Mouse (Mus musculus): ENCODE results near the gene Ccl27a. TPM values are rescaled to one million over a fixed set of nuclear protein-coding genes. Genes with fewer than 3 reads are reported as not detected.
"Not testable (repeated sequence)": the region's sequence is repeated elsewhere in the genome, so short reads cannot be mapped to it uniquely, and the experiment has no call there.

The Ccl27a gene
- polyA plus RNA-seq, 1 experiment: 28.4 TPM

DNA sequence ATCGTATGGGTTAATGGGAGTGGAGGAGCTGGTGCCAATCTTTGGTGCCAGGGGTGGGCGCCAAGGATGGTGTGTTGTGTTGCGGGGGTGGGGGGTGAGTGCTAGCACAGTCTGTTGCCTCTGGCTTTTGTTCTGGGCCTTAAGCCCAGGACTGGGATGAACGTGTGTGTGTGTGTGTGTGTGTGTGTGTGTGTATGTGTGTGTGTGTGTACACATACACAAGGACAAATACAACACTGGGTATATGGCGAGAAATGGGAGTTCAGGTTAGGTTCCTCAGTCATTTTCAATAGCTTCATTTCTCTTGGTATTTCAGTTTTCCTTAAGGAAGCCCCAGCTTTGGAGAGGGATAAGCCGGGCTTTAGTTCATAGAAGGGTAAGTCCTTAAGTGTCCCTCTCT, 10.9 kb downstream of the Ccl27a start:
- H3K4me1 ChIP-seq (ENCODE audit: control insufficient read depth, insufficient read depth, low read length); H3K9me3 ChIP-seq (replicated peaks; ENCODE audit: control insufficient read depth, insufficient read depth, low read length, poor library complexity, severe bottlenecking); H3K27me3 ChIP-seq (ENCODE audit: control insufficient read depth, insufficient read depth, low read length, poor library complexity, severe bottlenecking); H3K36me3 ChIP-seq (ENCODE audit: control insufficient read depth, insufficient read depth, low read length, poor library complexity, severe bottlenecking); H3K4me3 ChIP-seq (ENCODE audit: low read depth, low read length); H3K9ac ChIP-seq (ENCODE audit: low read depth, poor library complexity, severe bottlenecking); H3K27ac ChIP-seq (ENCODE audit: insufficient read depth, low read length): not testable (repeated sequence)

DNA sequence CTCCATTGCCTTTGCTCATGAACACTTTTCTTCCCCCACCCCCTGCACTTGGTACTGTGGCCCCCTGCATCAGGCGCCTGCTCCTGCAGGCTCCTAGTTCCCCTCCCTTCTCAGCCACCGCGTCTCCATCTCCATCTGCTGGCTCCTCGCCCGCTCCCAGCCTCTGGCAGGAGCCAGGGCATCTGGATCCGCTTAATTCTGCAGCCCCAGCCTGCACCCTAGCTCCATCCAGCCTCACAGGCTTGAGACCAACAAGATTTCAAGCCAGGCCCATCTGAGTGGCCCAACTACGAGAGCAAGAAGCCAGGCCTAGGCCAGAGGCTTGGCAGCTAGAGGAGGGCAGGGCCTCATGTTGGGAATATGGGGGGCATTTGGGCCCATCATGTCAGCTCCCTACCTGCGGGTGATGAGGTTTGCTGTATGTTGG, 11.3 kb downstream of the Ccl27a start:
- 0 out of 2 replicates have a peak overlapping the region, but pooled peaks have one; percentile 1 for H3K4me3 ChIP-seq (ENCODE audit: low read depth, low read length)
- not testable (repeated sequence) for H3K9me3 ChIP-seq (replicated peaks; ENCODE audit: control insufficient read depth, insufficient read depth, low read length, poor library complexity, severe bottlenecking); H3K36me3 ChIP-seq (ENCODE audit: control insufficient read depth, insufficient read depth, low read length, poor library complexity, severe bottlenecking); H3K4me1 ChIP-seq (ENCODE audit: control insufficient read depth, insufficient read depth, low read length); H3K27me3 ChIP-seq (ENCODE audit: control insufficient read depth, insufficient read depth, low read length, poor library complexity, severe bottlenecking); H3K27ac ChIP-seq (ENCODE audit: insufficient read depth, low read length); H3K9ac ChIP-seq (ENCODE audit: low read depth, poor library complexity, severe bottlenecking)

GRCm38 (mm10) chr4:41762099-41762687, 11.9 kb downstream of the Ccl27a start:
- Histone ChIP-seq H3K9me3 (replicated peaks; ENCODE audit: control insufficient read depth, insufficient read depth, low read length, poor library complexity, severe bottlenecking) (no peaks in the 10 kb centered on the region), H3K4me1 (ENCODE audit: control insufficient read depth, insufficient read depth, low read length) (peaks cover 3% of the 10 kb centered on the region), H3K9ac (ENCODE audit: low read depth, poor library complexity, severe bottlenecking) (peak overlapping the region; percentile 18; the same call in 1 of the 2 replicates), H3K27ac (ENCODE audit: insufficient read depth, low read length) (no peak overlapping the region), H3K36me3 (ENCODE audit: control insufficient read depth, insufficient read depth, low read length, poor library complexity, severe bottlenecking) (peaks cover 8% of the 10 kb centered on the region), H3K27me3 (ENCODE audit: control insufficient read depth, insufficient read depth, low read length, poor library complexity, severe bottlenecking) (no peaks in the 10 kb centered on the region), H3K4me3 (ENCODE audit: low read depth, low read length) (0 out of 2 replicates have a peak overlapping the region, but pooled peaks have one; percentile 1)
- no peak for TF ChIP-seq EP300 (IDR thresholded peaks at IDR 0.05; ENCODE audit: insufficient read depth, low read depth, low read length)
- TF ChIP-seq POLR2A (IDR thresholded peaks at IDR 0.05; ENCODE audit: insufficient read depth, low read length): no peak
- no peak for TF ChIP-seq CTCF (IDR thresholded peaks at IDR 0.05; ENCODE audit: low read depth, low read length)

GRCm38 (mm10) chr4:41761680-41762079, 12.4 kb downstream of the Ccl27a start:
- Histone ChIP-seq H3K27me3 (ENCODE audit: control insufficient read depth, insufficient read depth, low read length, poor library complexity, severe bottlenecking) (no peaks in the 10 kb centered on the region), H3K36me3 (ENCODE audit: control insufficient read depth, insufficient read depth, low read length, poor library complexity, severe bottlenecking) (peaks cover 8% of the 10 kb centered on the region), H3K4me1 (ENCODE audit: control insufficient read depth, insufficient read depth, low read length) (peaks cover 3% of the 10 kb centered on the region), H3K27ac (ENCODE audit: insufficient read depth, low read length) (no peak overlapping the region), H3K9ac (ENCODE audit: low read depth, poor library complexity, severe bottlenecking) (0 out of 2 replicates have a peak overlapping the region, but pooled peaks have one; percentile 18), H3K9me3 (replicated peaks; ENCODE audit: control insufficient read depth, insufficient read depth, low read length, poor library complexity, severe bottlenecking) (no peaks in the 10 kb centered on the region), H3K4me3 (ENCODE audit: low read depth, low read length) (no peak overlapping the region)
- TF ChIP-seq CTCF (IDR thresholded peaks at IDR 0.05; ENCODE audit: low read depth, low read length) (no peak), POLR2A (IDR thresholded peaks at IDR 0.05; ENCODE audit: insufficient read depth, low read length) (no peak), EP300 (IDR thresholded peaks at IDR 0.05; ENCODE audit: insufficient read depth, low read depth, low read length) (no peak)

DNA sequence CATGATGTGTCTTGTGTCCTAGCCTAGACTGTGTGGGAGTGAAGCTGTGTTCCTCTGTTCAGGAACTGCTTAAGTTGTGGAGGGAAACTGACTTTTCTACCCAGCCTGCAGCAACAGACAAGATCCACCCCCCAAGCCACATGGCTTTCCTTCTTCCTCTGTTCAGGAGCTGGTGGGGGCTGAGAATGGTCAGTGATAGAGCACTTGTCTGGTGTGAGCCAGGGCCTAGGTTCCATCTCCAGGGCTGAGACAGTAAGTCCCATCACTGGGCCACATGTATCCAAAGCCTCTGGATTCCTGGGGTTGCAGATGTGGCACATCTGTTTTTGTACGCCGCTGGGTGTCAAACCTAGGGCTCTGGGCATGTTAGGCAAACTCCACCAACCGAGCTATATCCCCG, 13.1 kb downstream of the Ccl27a start:
- TF ChIP-seq POLR2A (IDR thresholded peaks at IDR 0.05; ENCODE audit: insufficient read depth, low read length) (no peak), CTCF (IDR thresholded peaks at IDR 0.05; ENCODE audit: low read depth, low read length) (no peak), EP300 (IDR thresholded peaks at IDR 0.05; ENCODE audit: insufficient read depth, low read depth, low read length) (no peak)
- no peak overlapping the region for H3K4me3 ChIP-seq (ENCODE audit: low read depth, low read length)
- H3K27ac ChIP-seq (ENCODE audit: insufficient read depth, low read length): no peak overlapping the region
- H3K9me3 ChIP-seq (replicated peaks; ENCODE audit: control insufficient read depth, insufficient read depth, low read length, poor library complexity, severe bottlenecking): no peaks in the 10 kb centered on the region
- no peak overlapping the region for H3K9ac ChIP-seq (ENCODE audit: low read depth, poor library complexity, severe bottlenecking)
- no peaks in the 10 kb centered on the region for H3K27me3 ChIP-seq (ENCODE audit: control insufficient read depth, insufficient read depth, low read length, poor library complexity, severe bottlenecking)
- peaks cover 8% of the 10 kb centered on the region for H3K36me3 ChIP-seq (ENCODE audit: control insufficient read depth, insufficient read depth, low read length, poor library complexity, severe bottlenecking)
- peaks cover 3% of the 10 kb centered on the region for H3K4me1 ChIP-seq (ENCODE audit: control insufficient read depth, insufficient read depth, low read length)

DNA sequence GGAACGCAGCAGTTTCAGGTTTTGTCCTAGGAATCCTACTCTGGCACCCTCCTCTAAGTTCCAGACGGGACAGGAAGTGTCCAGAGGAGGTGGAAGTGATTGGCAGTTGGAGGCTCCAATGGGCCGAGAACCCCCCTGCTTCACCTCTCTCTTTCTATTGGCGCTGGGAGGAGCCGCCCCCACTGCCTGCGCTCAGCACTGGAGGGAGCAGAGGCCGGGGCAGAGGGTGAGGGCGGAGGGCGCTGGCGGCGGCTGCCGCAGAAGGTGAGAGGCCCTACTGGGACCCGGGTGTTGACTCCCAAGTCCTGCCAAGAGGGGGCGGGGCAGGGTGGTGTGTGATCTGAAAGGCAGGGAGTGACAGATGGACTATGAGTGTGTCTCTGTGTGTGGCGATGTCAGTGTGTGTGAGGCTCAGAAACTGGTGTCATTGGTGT, 13.7 kb downstream of the Ccl27a start:
- H3K4me1 ChIP-seq (ENCODE audit: control insufficient read depth, insufficient read depth, low read length): peaks cover 3% of the 10 kb centered on the region
- H3K4me3 ChIP-seq (ENCODE audit: low read depth, low read length): peak overlapping the region; percentile 62
- peak overlapping the region; percentile 17; the same call in 1 of the 2 replicates for H3K9ac ChIP-seq (ENCODE audit: low read depth, poor library complexity, severe bottlenecking)
- peaks cover 8% of the 10 kb centered on the region for H3K36me3 ChIP-seq (ENCODE audit: control insufficient read depth, insufficient read depth, low read length, poor library complexity, severe bottlenecking)
- H3K9me3 ChIP-seq (replicated peaks; ENCODE audit: control insufficient read depth, insufficient read depth, low read length, poor library complexity, severe bottlenecking): no peaks in the 10 kb centered on the region
- TF ChIP-seq CTCF (IDR thresholded peaks at IDR 0.05; ENCODE audit: low read depth, low read length): peak; percentile 26
- TF ChIP-seq POLR2A (IDR thresholded peaks at IDR 0.05; ENCODE audit: insufficient read depth, low read length): no peak
- TF ChIP-seq EP300 (IDR thresholded peaks at IDR 0.05; ENCODE audit: insufficient read depth, low read depth, low read length): no peak
- H3K27ac ChIP-seq (ENCODE audit: insufficient read depth, low read length): no peak overlapping the region
- no peaks in the 10 kb centered on the region for H3K27me3 ChIP-seq (ENCODE audit: control insufficient read depth, insufficient read depth, low read length, poor library complexity, severe bottlenecking)
